Mouse (Mus musculus) kidney, adult 2 months (tissue): ENCODE data around the gene Zg16. TPM values are rescaled to one million over a fixed set of nuclear protein-coding genes. Genes with fewer than 3 reads are reported as not detected.

ENCODE experiments used
- DNase-seq: peaks from one replicate; pipeline ENCODE4 v3.0.0; 2021
- H3K27ac ChIP-seq: fragments of 200-500 bp; 2 replicates; pipeline ENCODE4 v1.5.1; 2012; ENCODE audit warnings: low read depth, low read length, control low read depth, inconsistent platforms; ENCODE audit not compliant: insufficient read depth
- H3K27me3 ChIP-seq: fragments of 200-500 bp; replicated peaks from 2 replicates; pipeline ENCODE4 v1.6.1; 2012; ENCODE audit warnings: mild to moderate bottlenecking, moderate library complexity, low read length, inconsistent platforms; ENCODE audit not compliant: control insufficient read depth, insufficient read depth
- H3K36me3 ChIP-seq: fragments of 200-500 bp; 2 replicates; pipeline ENCODE4 v1.6.1; 2012; ENCODE audit warnings: mild to moderate bottlenecking, moderate library complexity, low read length, inconsistent platforms; ENCODE audit not compliant: control insufficient read depth, insufficient read depth
- H3K4me1 ChIP-seq: fragments of 200-500 bp; 2 replicates; pipeline ENCODE4 v1.6.1; 2011; ENCODE audit warnings: low read length; ENCODE audit not compliant: control insufficient read depth, insufficient read depth
- H3K4me3 ChIP-seq: fragments of 200-500 bp; 2 replicates; pipeline ENCODE4 v1.5.1; 2011; ENCODE audit warnings: mild to moderate bottlenecking, low read depth, low read length, control low read depth; ENCODE audit not compliant: insufficient read depth
- CTCF ChIP-seq: fragments of 200-500 bp; conservative IDR thresholded peaks from 2 replicates; pipeline ENCODE4 v1.5.1; 2011; ENCODE audit warnings: low read depth, mild to moderate bottlenecking, control low read depth, low read length, moderate library complexity, mixed read lengths; ENCODE audit not compliant: insufficient read depth, insufficient read length
- POLR2A ChIP-seq: fragments of 200-500 bp; IDR thresholded peaks from one replicate; pipeline ENCODE4 v1.6.1; 2011; ENCODE audit warnings: low read depth, low read length, control low read depth
- WGBS: fragments of 180-500 bp; shearing (Covaris S2); methylation state at CpG from one replicate; pipeline ENCODE4 v1.1.7; 2018; 5-methylcytosine and 5-hydroxymethylcytosine counted together
- polyA plus RNA-seq: library from polyadenylated mRNA; depleted of rRNA; stranded (reverse); fragments of >200 nt; gene quantifications from 2 replicates; pipeline ENCODE4 v1.2.3, GENCODE M21; 2012

Zg16 gene
- polyA plus RNA-seq, 1 experiment = not detected

DNA sequence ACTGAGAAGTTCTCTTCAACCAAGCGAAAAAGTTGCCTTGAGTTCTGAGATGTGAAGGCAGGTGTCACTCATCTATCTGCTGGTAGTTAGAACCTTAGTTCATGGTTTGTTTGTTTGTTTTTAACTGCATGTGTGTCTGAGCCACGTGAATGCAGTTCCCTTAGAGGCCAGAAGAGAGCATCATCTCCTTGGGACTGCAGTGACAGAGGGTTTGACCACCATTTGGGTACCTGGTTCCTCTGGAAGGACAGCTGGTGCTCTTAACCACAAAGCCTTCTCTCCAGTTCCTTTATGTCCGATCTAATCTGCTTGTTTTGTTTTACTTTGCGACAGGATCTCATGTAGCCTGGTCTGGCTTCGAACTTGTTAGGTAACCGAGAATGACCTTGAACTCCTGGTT, 21.6 kb downstream of the Zg16 start:
- TF ChIP-seq POLR2A = no peak
- TF ChIP-seq CTCF = no peak
- Histone ChIP-seq H3K27ac (no peak overlapping the region), H3K27me3 (no peaks in the 10 kb centered on the region), H3K4me1 (no peaks in the 10 kb centered on the region), H3K36me3 (no peaks in the 10 kb centered on the region), H3K4me3 (no peak overlapping the region)
- WGBS = 91% methylated on average over 6 of the region's 6 CpGs
- DNase-seq = no peak

DNA sequence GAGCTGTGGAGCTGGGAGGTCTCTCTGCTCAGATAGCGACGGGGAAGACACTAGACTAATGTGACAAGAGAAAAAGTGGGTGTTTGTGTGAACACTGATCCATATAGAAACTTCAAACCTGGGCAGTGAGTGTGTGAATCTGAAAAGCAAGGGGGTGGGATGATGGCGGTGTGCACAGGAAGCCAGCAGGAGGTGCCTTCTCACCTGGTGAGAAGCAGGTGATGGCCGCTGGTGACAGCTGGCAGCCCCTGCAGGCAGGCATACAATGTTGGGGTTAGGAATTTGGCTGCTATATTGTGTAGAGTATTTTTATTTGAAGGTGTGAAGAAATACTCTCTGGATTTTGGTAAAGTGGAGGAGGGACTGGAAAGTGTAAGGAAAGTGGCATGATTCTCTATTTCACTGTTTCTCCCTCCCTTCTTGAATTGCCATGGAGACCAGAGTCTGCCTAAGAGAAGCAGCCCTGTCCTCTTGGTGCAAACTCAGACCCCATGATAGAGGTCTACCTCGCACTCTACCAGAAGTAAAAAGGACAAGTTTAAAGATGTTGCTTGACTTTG, 32.0 kb downstream of the Zg16 start:
- 71% methylated on average over 5 of the region's 5 CpGs for WGBS
- no peak for TF ChIP-seq POLR2A
- TF ChIP-seq CTCF = no peak
- Histone ChIP-seq H3K36me3 (no peaks in the 10 kb centered on the region), H3K27ac (no peak overlapping the region), H3K4me3 (no peak overlapping the region), H3K27me3 (no peaks in the 10 kb centered on the region), H3K4me1 (no peaks in the 10 kb centered on the region)
- DNase-seq = no peak

DNA sequence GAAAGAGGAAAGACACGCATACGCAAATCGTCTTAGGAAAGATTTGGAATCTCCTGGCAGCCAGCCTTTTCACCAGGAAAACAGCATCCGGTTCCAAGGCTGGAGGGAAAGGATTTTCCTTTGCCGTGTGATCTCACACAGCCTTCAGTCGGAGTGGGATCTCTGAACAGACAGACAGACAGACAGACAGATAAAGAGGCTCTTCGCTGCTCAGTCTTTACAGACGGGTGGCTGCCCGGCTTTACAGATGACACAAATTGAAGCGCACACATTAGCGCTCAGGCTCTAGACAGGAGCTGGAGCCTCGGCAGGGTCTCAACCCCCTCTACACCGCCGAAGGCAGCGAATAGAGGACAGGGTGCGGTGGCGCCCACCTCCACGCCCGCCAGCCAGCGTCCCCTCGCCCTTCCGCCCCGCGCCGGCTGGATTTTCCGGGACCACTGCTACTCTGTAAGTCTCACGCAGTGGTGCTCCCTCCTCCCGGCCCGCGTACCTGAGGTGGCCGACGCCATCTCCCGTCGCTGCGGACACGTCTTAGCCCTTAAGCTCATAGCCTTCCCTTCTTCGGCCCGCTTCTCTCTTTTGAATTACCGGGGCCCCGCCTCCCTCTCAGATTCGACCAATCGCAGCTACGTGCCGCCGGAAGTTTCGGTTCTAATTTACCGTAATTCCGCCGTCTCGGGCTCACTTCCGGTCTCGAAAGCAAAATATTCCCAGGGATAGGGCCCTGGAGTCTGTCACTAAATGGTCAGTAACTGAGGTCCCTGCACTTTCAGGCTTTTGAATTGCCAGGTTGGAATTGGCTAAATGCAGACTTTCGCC, 45.1 kb downstream of the Zg16 start, which contains the start of gene Kif22:
TSS of gene Kif22 (minus strand) at position 621 of the 822 bp plus-strand sequence.
- peak; percentile 95 for DNase-seq
- Histone ChIP-seq H3K4me3 (peak within 1 kb of the TSS; percentile 79), H3K36me3 (no peaks in the 10 kb centered on the region), H3K4me1 (peaks cover 3% of the 10 kb centered on the region; the same call in 1 of the 2 replicates), H3K27ac (peak within 1 kb of the TSS; percentile 26; the same call in 1 of the 2 replicates), H3K27me3 (no peaks in the 10 kb centered on the region)
- under 1% methylated on average over 53 of the region's 53 CpGs for WGBS
- TF ChIP-seq POLR2A (no peak), CTCF (no peak)

DNA sequence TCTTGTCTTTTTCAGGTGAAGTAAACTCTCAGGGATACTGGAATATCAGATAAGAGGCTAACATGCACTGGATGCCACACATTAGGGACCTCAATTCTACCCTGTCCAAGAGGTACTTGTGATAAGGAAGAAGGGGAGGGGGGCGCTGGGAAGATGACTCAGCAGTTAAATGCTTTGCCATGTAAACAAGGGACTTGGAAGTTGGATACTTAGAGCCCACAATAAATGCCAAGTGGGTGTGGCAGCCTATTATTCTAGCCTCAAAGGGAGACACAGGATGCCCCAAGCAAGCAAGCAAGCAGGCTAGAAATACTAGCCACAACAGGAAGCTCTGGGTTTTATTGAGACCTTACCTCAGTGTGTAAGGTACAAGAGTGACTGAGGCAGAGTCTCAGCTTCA, 55.9 kb downstream of the Zg16 start:
- WGBS = 95% methylated on average over 1 of the region's 1 CpGs
- H3K27ac ChIP-seq = no peak overlapping the region
- no peaks in the 10 kb centered on the region for H3K27me3 ChIP-seq
- DNase-seq = no peak
- no peak for TF ChIP-seq CTCF
- no peak for TF ChIP-seq POLR2A
- H3K36me3 ChIP-seq = no peaks in the 10 kb centered on the region
- H3K4me1 ChIP-seq = peaks cover 4% of the 10 kb centered on the region; the same call in 1 of the 2 replicates
- no peak overlapping the region for H3K4me3 ChIP-seq

DNA sequence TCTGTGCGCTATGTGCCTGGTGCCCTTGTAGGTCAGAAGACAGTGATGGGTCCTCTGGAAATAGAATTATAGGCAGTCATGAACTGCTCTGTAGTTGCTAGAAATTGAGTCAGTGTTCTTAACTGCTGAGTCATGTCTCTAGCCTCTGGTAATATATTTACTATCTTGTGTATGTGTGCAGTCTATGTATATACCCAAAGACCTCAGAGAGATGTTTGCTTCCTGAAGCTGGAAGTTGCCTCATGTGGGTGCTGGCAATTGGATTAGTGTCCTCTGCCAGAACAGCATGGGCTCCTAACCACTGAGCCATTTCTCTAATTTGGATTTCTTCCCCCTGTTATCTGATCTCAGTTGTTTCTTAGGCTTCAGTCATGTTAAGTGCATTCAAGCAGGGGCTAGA, 57.0 kb downstream of the Zg16 start:
- Histone ChIP-seq H3K27ac (no peak overlapping the region), H3K27me3 (no peaks in the 10 kb centered on the region), H3K4me1 (peaks cover 4% of the 10 kb centered on the region; the same call in 1 of the 2 replicates), H3K4me3 (no peak overlapping the region), H3K36me3 (no peaks in the 10 kb centered on the region)
- DNase-seq = no peak
- 95% methylated on average over 1 of the region's 1 CpGs for WGBS
- TF ChIP-seq POLR2A (no peak), CTCF (no peak)

DNA sequence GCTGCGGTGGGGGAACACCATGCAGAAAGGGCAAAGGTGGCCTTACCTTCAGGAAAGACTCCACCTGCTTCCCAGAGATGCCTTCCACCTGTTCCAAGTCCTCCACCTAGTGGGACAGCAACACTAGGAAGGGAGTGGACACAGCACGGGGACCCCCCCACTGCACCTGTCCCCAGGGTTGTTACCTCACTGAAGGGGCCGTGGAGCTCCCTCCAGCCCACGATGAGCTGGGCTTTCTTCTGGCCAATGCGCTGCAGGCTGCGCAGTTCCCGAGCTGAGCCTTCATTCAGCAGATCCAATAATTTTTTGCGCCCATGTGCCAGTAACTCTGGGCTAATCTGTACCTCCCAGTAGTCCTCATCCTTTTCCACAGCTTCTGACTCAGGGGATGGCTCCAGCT, 59.2 kb downstream of the Zg16 start:
- WGBS = 50% methylated on average over 8 of the region's 8 CpGs
- peak overlapping the region; percentile 69 for H3K4me3 ChIP-seq
- DNase-seq = no peak
- TF ChIP-seq POLR2A (no peak), CTCF (no peak)
- H3K36me3 ChIP-seq = no peaks in the 10 kb centered on the region
- H3K4me1 ChIP-seq = peaks cover 15% of the 10 kb centered on the region
- no peaks in the 10 kb centered on the region for H3K27me3 ChIP-seq
- H3K27ac ChIP-seq = peak overlapping the region; percentile 93
